Mouse (Mus musculus) stomach, embryonic 14.5 days (tissue): ENCODE results near the gene Gm20388. TPM values are rescaled to one million over a fixed set of nuclear protein-coding genes. Genes with fewer than 3 reads are reported as not detected.
A peak's percentile ranks its signal among the peaks of the same experiment; 100 is the strongest.

Experiments used
- ATAC-seq: fragments of 200-750 bp; cut with Nextera tagmentation; 2 replicates; pipeline ENCODE4 v1.8.0; 2017; ENCODE audit warnings: low read depth, moderate TSS enrichment; ENCODE audit not compliant: insufficient number of reproducible peaks, insufficient read depth, low FRiP score
- H3K27ac ChIP-seq: fragments of 300-500 bp; sonication (generic); 2 replicates; pipeline ENCODE4 v1.5.1; 2014; ENCODE audit warnings: mild to moderate bottlenecking, low read length, moderate library complexity, mixed read lengths
- H3K27me3 ChIP-seq: fragments of 300-500 bp; sonication (generic); 2 replicates; pipeline ENCODE4 v1.6.1; 2014; ENCODE audit warnings: low read length, control low read depth, mixed read lengths; ENCODE audit not compliant: control insufficient read depth, insufficient read depth
- H3K36me3 ChIP-seq: fragments of 300-500 bp; sonication (generic); 2 replicates; pipeline ENCODE4 v1.6.1; 2014; ENCODE audit warnings: mild to moderate bottlenecking, control low read depth, low read length, moderate library complexity, mixed read lengths; ENCODE audit not compliant: control insufficient read depth, insufficient read depth
- H3K4me1 ChIP-seq: fragments of 300-500 bp; sonication (generic); 2 replicates; pipeline ENCODE4 v1.6.1; 2014; ENCODE audit warnings: low read length, control low read depth, mixed read lengths; ENCODE audit not compliant: control insufficient read depth, insufficient read depth
- H3K4me2 ChIP-seq: fragments of 300-500 bp; sonication (generic); replicated peaks from 2 replicates; pipeline ENCODE4 v1.6.1; 2014; ENCODE audit warnings: low read depth, low read length, control low read depth
- H3K4me3 ChIP-seq: fragments of 300-500 bp; sonication (generic); 2 replicates; pipeline ENCODE4 v1.5.1; 2014; ENCODE audit warnings: low read depth, low read length, control low read depth
- H3K9ac ChIP-seq: fragments of 300-500 bp; sonication (generic); replicated peaks from 2 replicates; pipeline ENCODE4 v1.6.1; 2014; ENCODE audit warnings: low read depth, mild to moderate bottlenecking, control low read depth, low read length, moderate library complexity, mixed read lengths
- H3K9me3 ChIP-seq: fragments of 300-500 bp; sonication (generic); 2 replicates; pipeline ENCODE4 v1.6.1; 2016; ENCODE audit warnings: low read depth, low read length, control low read depth; ENCODE audit not compliant: control insufficient read depth
- WGBS: fragments of 180-500 bp; shearing (Covaris S2); extraction: QIAGEN DNeasy Blood & Tissue Kit; methylation state at CpG from one replicate; pipeline ENCODE4 v1.1.7; 2014; 5-methylcytosine and 5-hydroxymethylcytosine counted together
- polyA plus RNA-seq: library from polyadenylated mRNA; unstranded; fragments of >200 nt; fragmentation: Nextera tagmentation; extraction: Ambion mirVana; gene quantifications from 2 replicates; pipeline ENCODE4 v1.2.1, GENCODE M21; 2014

The Gm20388 gene
- polyA plus RNA-seq, 1 experiment from 2014 or later, result 11.4 TPM

DNA sequence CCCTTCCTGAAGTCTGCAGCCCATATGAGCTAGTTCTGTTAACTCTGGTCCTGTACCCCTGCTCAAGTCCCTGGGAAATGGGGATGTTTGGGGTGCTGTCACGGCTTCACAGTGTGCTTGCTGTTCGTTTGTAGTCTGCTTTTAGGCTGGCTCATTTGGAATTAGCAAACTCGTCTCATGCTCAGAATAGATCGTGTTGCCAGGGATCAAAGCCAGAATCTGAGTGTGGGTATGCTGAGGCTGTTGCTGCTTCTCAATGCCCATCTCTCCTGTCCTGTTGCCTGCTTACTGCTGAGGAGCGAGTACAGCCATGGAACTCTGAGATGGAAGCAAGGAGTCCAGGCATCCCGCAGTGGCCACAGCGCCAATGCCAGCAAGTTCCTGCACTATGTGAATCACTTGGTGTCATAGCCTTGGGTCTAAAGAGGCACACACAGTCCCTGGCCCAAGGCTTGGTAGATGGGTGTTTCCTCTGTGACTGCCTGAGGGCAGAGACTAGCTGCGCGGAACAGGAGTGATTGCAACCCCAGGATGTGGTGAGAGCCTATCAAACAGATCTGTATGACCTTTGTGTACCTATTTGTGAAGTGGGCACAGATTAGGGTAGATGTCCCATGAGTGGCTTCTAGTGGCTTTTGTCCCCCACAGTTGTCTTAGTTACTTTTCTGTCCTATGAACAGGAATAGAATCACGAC lies 4364.9 kb downstream of the Gm20388 start:
- H3K27ac ChIP-seq, result no peak overlapping the region
- H3K9me3 ChIP-seq, result no peaks in the 10 kb centered on the region
- no peak overlapping the region for H3K4me2 ChIP-seq
- peaks cover 19% of the 10 kb centered on the region; the same call in 1 of the 2 replicates for H3K4me1 ChIP-seq
- H3K27me3 ChIP-seq, result no peaks in the 10 kb centered on the region
- ATAC-seq, result no peak
- H3K9ac ChIP-seq, result no peak overlapping the region
- 95% methylated on average over 10 of the region's 10 CpGs for WGBS
- H3K4me3 ChIP-seq, result no peak overlapping the region
- H3K36me3 ChIP-seq, result no peaks in the 10 kb centered on the region

DNA sequence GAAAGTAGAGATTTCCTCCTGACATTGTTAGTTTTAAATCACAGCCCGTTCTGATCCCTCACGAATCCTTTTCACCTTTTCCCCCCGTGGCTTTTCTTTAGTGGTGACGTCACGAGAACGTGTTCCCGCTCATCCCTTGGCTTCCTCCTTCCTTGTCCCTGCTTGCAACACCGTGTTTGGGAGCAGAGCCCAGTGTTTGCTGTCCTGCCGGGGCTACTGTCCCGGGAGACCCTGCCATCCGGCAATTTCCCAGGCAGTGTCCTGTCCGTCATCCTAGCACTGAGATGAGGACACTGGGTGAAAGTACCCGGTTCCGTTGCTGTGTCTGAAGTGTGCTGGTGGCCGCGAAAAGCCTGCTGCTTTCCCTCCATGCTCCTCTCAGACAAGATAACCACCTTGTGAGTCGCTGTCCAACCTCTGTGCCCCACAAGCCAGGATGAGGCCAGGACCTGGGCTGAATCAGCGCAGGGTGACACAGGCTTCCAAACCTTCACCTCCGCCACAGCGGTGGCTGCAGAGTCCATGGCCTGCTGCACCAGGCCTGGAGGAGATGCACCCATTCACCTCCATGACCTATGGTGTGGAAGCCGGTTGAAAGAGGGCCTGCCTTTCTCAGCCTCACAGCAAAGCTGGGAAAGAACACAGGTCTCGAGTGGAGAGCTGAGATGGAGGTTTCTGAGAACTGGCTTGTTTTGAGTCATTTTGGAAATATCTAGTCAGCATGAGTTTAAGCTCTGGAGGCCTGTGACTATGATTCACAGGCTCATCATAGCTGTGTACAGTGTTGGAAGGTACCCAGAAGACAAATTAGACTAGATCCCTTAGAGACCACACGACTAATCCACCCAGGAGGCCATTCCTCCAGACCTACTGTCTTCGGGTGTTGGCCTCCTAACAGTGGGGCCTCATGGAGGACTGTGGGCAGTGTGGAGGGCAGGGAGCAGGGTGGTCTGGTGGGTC lies 4367.6 kb downstream of the Gm20388 start:
- H3K9ac ChIP-seq, result no peak overlapping the region
- H3K4me2 ChIP-seq, result no peak overlapping the region
- H3K4me1 ChIP-seq, result peaks cover 20% of the 10 kb centered on the region
- H3K27me3 ChIP-seq, result no peaks in the 10 kb centered on the region
- H3K27ac ChIP-seq, result peak overlapping the region; percentile 27; the same call in 1 of the 2 replicates
- no peaks in the 10 kb centered on the region for H3K9me3 ChIP-seq
- no peak for ATAC-seq
- 73% methylated on average over 24 of the region's 24 CpGs for WGBS
- H3K36me3 ChIP-seq, result no peaks in the 10 kb centered on the region
- no peak overlapping the region for H3K4me3 ChIP-seq

DNA sequence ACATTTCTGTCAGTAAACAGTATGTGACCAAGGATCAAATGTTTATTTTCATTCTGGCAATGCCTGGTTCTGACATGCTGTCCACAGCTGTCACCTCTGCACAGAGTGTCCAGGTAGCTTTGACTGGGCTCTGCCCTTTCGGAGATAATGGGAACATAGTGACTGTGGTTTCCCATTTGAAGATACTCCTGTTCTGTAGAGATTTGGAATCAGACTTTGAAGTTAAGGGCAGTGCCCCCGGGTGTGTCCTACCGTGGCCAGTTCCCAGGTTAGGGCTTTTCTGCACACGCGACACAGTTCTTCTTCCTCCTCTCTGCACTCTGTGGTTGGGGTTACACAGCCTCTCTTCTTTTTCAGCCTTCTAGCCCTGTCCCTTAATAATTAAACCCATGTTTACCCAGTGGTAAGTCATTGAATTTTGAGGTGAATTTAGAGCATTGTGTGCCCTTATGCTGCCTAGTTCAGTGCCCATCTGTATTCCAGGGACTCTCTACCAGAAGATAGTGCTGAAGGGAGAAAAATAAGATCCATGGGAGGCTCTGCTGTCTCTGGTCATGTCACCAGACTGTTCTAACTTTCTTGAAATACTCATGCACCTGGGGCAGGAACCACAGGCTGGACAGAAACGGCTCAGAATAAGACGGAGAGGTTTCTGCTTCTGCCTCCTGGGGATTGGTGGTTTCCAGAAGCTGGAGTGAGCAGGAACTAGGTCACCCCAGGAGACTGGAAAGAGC lies 4368.5 kb downstream of the Gm20388 start:
- H3K4me2 ChIP-seq, result no peak overlapping the region
- peaks cover 29% of the 10 kb centered on the region for H3K4me1 ChIP-seq
- 0 out of 2 replicates have a peak, but pooled peaks cover 3% of the 10 kb centered on the region for H3K36me3 ChIP-seq
- WGBS, result 66% methylated on average over 7 of the region's 7 CpGs
- no peaks in the 10 kb centered on the region for H3K9me3 ChIP-seq
- H3K27ac ChIP-seq, result no peak overlapping the region; the same call in 1 of the 2 replicates
- ATAC-seq, result no peak
- no peak overlapping the region for H3K9ac ChIP-seq
- H3K4me3 ChIP-seq, result no peak overlapping the region
- H3K27me3 ChIP-seq, result no peaks in the 10 kb centered on the region

DNA sequence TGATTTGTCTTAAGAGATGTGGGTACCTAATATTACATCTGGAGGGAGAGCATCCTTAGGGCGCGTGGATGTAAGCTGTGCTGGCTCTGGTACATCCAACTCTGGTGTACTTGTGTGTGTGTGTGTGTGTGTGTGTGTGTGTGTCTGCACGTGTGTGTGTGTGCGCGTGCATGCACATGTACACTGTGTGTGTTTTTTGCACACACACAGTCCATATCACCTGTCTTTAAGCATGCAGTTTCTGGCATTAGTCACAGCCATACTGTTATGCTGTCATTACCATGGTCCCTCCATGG lies 4369.0 kb downstream of the Gm20388 start:
- Histone ChIP-seq H3K4me1 (peaks cover 33% of the 10 kb centered on the region), H3K27ac (no peak overlapping the region), H3K4me2 (no peak overlapping the region), H3K27me3 (no peaks in the 10 kb centered on the region), H3K9ac (no peak overlapping the region), H3K4me3 (no peak overlapping the region), H3K36me3 (0 out of 2 replicates have a peak, but pooled peaks cover 3% of the 10 kb centered on the region), H3K9me3 (no peaks in the 10 kb centered on the region)
- no peak for ATAC-seq
- WGBS, result 97% methylated on average over 5 of the region's 5 CpGs

DNA sequence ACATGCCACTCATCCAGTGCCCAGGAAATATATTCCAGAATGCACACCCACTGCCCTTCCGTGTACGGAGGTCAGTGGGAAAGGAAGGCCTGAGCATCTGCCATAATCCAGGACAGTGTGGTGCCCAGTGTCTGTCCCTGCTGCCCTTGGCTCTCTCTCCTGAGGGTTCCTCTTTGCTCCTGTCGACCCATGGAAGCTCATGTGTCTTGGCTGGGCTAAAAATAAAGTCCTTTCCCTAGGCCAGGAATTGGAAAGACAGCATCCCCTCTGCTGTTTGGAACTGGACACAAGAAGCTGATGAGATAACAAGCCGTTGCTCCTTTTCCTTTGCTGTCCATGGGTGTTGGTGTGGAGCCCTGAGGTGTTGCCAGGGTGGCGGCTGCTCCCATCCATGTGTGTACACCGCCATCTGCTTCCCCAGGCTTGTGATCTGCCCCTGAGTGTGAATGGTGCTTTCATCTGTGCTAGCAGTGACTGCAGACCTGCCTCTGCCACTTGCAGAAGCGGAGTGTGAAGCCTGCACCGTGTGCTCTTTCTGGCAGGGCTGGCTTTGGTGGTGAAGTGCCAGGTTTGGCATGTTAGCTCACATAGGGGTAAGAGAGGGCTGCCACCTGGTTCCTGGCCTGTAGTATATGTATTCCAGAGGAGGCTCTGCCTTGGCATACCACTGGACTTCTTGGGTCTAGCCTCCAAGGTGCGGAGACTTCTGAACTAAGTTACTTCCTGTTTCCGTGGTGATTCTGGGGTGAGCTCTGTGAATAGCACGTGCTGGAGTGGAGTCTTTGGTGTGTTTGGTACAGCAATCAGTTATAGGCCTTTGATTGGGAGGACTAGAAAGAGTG lies 4371.3 kb downstream of the Gm20388 start:
- Histone ChIP-seq H3K27me3 (no peaks in the 10 kb centered on the region), H3K4me2 (no peak overlapping the region), H3K36me3 (0 out of 2 replicates have a peak, but pooled peaks cover 3% of the 10 kb centered on the region), H3K9me3 (no peaks in the 10 kb centered on the region), H3K27ac (no peak overlapping the region), H3K4me3 (no peak overlapping the region), H3K4me1 (peaks cover 49% of the 10 kb centered on the region), H3K9ac (no peak overlapping the region)
- ATAC-seq, result no peak
- WGBS, result 75% methylated on average over 11 of the region's 11 CpGs

DNA sequence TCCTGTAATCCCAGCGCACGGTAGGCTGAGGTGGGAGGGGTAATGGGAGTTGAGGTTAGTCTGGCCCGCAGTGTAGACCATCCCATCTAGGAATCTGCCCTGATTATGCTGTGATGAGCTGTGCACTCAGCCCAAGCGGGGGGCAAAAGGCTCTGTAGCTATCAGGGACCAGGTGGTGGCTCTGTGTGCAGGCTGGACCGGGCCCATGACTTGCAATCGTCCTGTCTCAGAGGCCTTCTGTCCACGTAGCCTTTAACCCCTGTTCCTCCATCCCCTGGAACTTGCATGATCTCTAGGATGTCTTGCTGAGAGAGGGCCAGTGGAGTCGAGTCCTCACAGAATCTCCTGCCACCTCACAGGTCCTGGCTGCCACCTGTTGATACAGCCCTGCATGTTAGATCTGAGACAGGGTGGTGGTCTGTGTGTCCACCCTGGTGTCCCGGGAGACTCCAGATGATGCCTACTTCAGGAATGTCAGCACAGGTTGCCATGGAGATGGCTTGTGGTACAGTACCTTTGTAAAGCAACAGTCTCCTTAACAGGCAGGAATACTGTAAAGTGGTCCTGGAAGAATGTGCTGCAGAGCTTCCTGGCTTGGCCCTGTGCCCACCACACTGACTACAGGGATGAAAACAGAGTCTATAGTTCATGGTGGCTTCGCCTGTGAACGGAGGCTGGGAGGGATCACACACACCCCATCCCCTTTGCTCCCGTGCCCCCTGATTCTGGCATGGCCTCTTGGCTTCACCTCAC lies 4372.4 kb downstream of the Gm20388 start:
- Histone ChIP-seq H3K36me3 (0 out of 2 replicates have a peak, but pooled peaks cover 3% of the 10 kb centered on the region), H3K4me2 (no peak overlapping the region), H3K4me1 (peaks cover 49% of the 10 kb centered on the region), H3K27me3 (no peaks in the 10 kb centered on the region), H3K4me3 (no peak overlapping the region), H3K9me3 (no peaks in the 10 kb centered on the region), H3K27ac (peak overlapping the region; percentile 57; the same call in 1 of the 2 replicates), H3K9ac (no peak overlapping the region)
- no peak for ATAC-seq
- WGBS, result 64% methylated on average over 12 of the region's 12 CpGs

DNA sequence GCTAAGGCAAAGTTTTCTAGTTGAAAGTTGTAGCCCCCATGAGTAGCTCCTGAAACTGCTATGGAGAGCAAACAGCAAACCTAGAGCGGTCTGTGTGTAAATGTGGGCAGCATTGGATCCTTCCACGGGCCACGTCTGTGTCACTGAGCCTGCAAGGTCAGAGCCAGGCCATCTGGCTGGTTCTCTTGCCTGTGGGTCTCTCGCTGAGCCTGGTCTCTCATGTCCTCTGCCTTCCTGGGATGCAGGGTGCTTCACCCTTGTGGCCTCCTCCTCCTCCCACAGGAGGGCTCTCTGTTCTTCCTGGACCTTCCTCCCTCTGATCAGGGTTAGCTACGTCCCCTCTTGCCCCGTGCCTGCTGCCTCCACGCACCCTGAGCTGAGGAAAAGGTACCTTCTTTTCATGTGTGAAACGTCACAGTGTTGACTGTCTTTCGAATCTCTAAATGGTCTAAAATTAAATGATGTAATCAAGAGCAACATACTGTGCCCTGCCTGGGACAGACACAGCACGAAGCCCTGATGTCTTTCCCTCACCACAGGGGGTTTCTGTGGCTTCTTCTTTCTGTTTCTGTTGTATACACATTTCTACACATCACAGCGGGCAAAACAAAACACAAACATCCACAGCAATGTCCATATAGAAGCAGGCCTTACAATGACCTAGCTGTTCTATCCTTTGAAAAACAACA lies 4373.1 kb downstream of the Gm20388 start:
- 52% methylated on average over 11 of the region's 11 CpGs for WGBS
- Histone ChIP-seq H3K27me3 (no peaks in the 10 kb centered on the region), H3K4me1 (peaks cover 46% of the 10 kb centered on the region), H3K27ac (peak overlapping the region; percentile 57), H3K4me3 (no peak overlapping the region), H3K4me2 (no peak overlapping the region), H3K9ac (no peak overlapping the region), H3K36me3 (0 out of 2 replicates have a peak, but pooled peaks cover 3% of the 10 kb centered on the region), H3K9me3 (no peaks in the 10 kb centered on the region)
- ATAC-seq, result no peak
